Mouse (Mus musculus): ENCODE measurements at regions not wholly inside any gene's neighbourhood (a gene's known extent, or its start where the extent isn't known, plus 50 kb on each side); places are given as distances from the start of the nearest gene placed in this dataset.

- DNase-seq, result no peak
Observed at GRCm38 (mm10) chr2:68530228-68530627, 52.0 kb upstream of the 4933409G03Rik start.

GRCm38 (mm10) chr2:68531099-68531498, 51.1 kb upstream of the 4933409G03Rik start:
- peak in 1 of 2 experiments; percentile 2 for DNase-seq

All from kidney, postnatal 4 days (tissue).